Mouse (Mus musculus): ENCODE data around the gene Olfr843. TPM values are rescaled to one million over a fixed set of nuclear protein-coding genes. Genes with fewer than 3 reads are reported as not detected.

The Olfr843 gene
- polyA plus RNA-seq (2012; rRNA removed) = not detected in 2 replicates

GRCm38 (mm10) chr9:19251887-19252286 is at the start of gene Olfr843:
Gene Olfr843, minus strand, starts transcription at chr9:19251987.

Other genes starting within 250 kb of the Olfr843 start
- not detected in 2 replicates for gene Olfr835, start 219.3 kb downstream of the Olfr843 start, polyA plus RNA-seq (2012; rRNA removed)
- not detected in 2 replicates for gene Olfr836, start 131.6 kb downstream of the Olfr843 start, polyA plus RNA-seq (2012; rRNA removed)
- not detected in 2 replicates for gene Olfr837, start 115.7 kb downstream of the Olfr843 start, polyA plus RNA-seq (2012; rRNA removed)
- not detected in 2 replicates for gene Olfr839-ps1, start 74.7 kb downstream of the Olfr843 start, polyA plus RNA-seq (2012; rRNA removed)
- gene Olfr844, start 64.4 kb upstream of the Olfr843 start, polyA plus RNA-seq (2012; rRNA removed) = not detected in 2 replicates
- not detected in 2 replicates for gene Olfr845, start 84.5 kb upstream of the Olfr843 start, polyA plus RNA-seq (2012; rRNA removed)
- not detected in 2 replicates for gene Olfr846, start 112.0 kb upstream of the Olfr843 start, polyA plus RNA-seq (2012; rRNA removed)
- not detected in 2 replicates for gene Olfr847, start 126.7 kb upstream of the Olfr843 start, polyA plus RNA-seq (2012; rRNA removed)
- not detected in 2 replicates for gene Olfr849, start 188.3 kb upstream of the Olfr843 start, polyA plus RNA-seq (2012; rRNA removed)
- gene Olfr850, start 226.3 kb upstream of the Olfr843 start, polyA plus RNA-seq (2012; rRNA removed) = not detected in 2 replicates
- gene Olfr851, start 241.3 kb upstream of the Olfr843 start, polyA plus RNA-seq (2012; rRNA removed) = not detected in 2 replicates